Mouse (Mus musculus): ENCODE data around the gene Pde4b. TPM values are rescaled to one million over a fixed set of nuclear protein-coding genes. Genes with fewer than 3 reads are reported as not detected.

Pde4b gene
- total RNA-seq, 1 experiment: 1.4 TPM

DNA sequence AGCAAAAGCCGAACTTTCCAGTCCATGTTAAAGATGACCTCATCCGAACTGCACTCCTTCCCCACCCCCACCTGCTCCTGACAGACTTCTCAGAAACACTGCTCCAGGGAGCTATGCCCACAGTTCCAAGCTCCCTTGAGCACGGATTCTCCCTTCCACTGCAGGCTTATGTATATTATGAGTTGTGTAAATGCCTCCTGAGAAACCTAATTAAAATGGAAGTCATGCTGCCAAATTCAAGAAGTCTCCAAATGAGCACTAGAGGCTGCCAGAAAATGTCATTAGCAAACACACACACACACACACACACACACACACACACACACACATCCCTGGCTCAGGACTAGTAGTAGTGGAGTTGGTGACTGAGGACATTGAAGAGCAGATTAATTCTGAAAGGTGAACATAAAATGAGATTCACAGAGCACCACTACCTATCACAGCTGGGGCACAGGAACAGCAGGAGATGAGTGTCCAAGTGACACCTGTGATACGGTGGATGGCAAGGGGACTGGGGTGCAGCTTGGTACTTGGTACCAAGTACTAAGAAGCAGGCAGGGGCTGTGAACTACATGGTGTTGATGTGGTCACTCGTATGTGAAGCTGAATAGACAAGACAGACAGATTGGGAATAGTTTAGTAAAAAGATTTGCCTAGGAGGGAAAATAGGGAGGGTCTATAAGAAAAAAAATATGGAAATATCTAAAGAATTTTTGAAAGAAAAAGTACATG lies 533.0 kb downstream of the Pde4b start:
- Histone ChIP-seq H3K9ac (ENCODE audit: insufficient read depth, low read depth, low read length, poor library complexity, severe bottlenecking) (no peak overlapping the region), H3K27ac (ENCODE audit: insufficient read depth, low read depth, low read length, poor library complexity, severe bottlenecking) (no peak overlapping the region), H3K4me3 (ENCODE audit: insufficient read depth in 1 of 2, low read depth in 1 of 2, low read length in 2 of 2, poor library complexity in 1 of 2, severe bottlenecking in 1 of 2) (no peak overlapping the region), H3K36me3 (ENCODE audit: control insufficient read depth, insufficient read depth, low read length, poor library complexity, severe bottlenecking) (no peaks in the 10 kb centered on the region), H3K4me1 (ENCODE audit: control insufficient read depth in 2 of 2, insufficient read depth in 2 of 2, low read length in 2 of 2, poor library complexity in 1 of 2) (no peaks in the 10 kb centered on the region), H3K9me3 (ENCODE audit: control insufficient read depth, insufficient read depth, low read depth, low read length) (no peaks in the 10 kb centered on the region)
- no peak for TF ChIP-seq MAFK (IDR thresholded peaks at IDR 0.05; ENCODE audit: insufficient read depth, low read depth, low read length)
- TF ChIP-seq ZNF384 (IDR thresholded peaks at IDR 0.05; ENCODE audit: low read depth, low read length): no peak
- TF ChIP-seq HCFC1 (IDR thresholded peaks at IDR 0.05; ENCODE audit: borderline replicate concordance, insufficient read depth, low read length): no peak
- TF ChIP-seq ZC3H11A (IDR thresholded peaks at IDR 0.05; ENCODE audit: borderline replicate concordance, low read depth, low read length): no peak
- no peak for TF ChIP-seq CHD2 (IDR thresholded peaks at IDR 0.05; ENCODE audit: low read depth, low read length)
- DNase-seq (ENCODE audit: low read depth, low spot score): no peak
- in situ Hi-C loops (cut with MboI; ENCODE audit: low sequenced_read_pairs in 2 of 2, unreplicated experiment in 2 of 2): no loop called here

DNA sequence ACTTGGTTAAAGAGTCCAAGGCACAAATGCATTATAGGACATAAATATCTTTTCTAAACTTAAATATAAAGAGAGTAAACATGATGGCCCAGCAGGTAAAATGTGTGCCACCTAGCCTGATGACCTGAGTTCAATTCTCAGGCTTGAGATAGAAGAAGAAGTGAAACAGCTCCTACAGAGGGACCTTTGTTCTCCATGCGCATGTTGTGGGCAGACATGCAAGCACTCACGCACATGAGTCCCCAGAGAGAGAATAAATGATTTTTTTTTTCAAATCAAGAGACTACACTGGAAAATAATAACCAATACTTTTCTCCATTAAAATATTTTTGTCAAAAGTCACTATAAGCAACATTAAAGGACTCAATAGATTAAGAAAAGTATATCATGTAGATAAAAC lies 533.8 kb downstream of the Pde4b start:
- Histone ChIP-seq H3K9me3 (ENCODE audit: control insufficient read depth, insufficient read depth, low read depth, low read length) (no peaks in the 10 kb centered on the region), H3K4me1 (ENCODE audit: control insufficient read depth in 2 of 2, insufficient read depth in 2 of 2, low read length in 2 of 2, poor library complexity in 1 of 2) (no peaks in the 10 kb centered on the region), H3K9ac (ENCODE audit: insufficient read depth, low read depth, low read length, poor library complexity, severe bottlenecking) (no peak overlapping the region), H3K4me3 (ENCODE audit: insufficient read depth in 1 of 2, low read depth in 1 of 2, low read length in 2 of 2, poor library complexity in 1 of 2, severe bottlenecking in 1 of 2) (no peak overlapping the region), H3K36me3 (ENCODE audit: control insufficient read depth, insufficient read depth, low read length, poor library complexity, severe bottlenecking) (no peaks in the 10 kb centered on the region), H3K27ac (ENCODE audit: insufficient read depth, low read depth, low read length, poor library complexity, severe bottlenecking) (no peak overlapping the region)
- in situ Hi-C loops (cut with MboI; ENCODE audit: low sequenced_read_pairs in 2 of 2, unreplicated experiment in 2 of 2): no loop called here
- TF ChIP-seq HCFC1 (IDR thresholded peaks at IDR 0.05; ENCODE audit: borderline replicate concordance, insufficient read depth, low read length) (no peak), ZC3H11A (IDR thresholded peaks at IDR 0.05; ENCODE audit: borderline replicate concordance, low read depth, low read length) (no peak), MAFK (IDR thresholded peaks at IDR 0.05; ENCODE audit: insufficient read depth, low read depth, low read length) (no peak), CHD2 (IDR thresholded peaks at IDR 0.05; ENCODE audit: low read depth, low read length) (no peak), ZNF384 (IDR thresholded peaks at IDR 0.05; ENCODE audit: low read depth, low read length) (no peak)
- no peak for DNase-seq (ENCODE audit: low read depth, low spot score)

DNA sequence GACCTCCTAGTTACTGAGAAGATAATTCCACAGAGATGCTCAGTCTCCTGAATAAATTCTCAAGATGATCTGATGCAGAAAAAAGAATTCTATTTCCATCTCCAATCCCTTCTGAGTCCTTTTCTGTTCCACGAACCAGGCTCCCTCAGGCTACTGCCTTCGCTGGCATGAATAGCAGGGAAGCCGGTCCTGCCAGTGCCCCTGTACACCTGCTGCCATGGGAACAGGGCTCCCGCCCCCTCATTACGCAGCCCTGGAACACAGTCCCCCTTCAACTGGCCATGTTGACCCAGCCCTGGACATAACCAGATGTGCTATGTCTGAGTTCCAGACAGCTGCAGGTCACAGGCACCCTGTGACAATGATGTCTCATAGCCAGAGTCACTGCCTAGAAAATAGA lies 535.6 kb downstream of the Pde4b start:
- Histone ChIP-seq H3K27ac (ENCODE audit: insufficient read depth, low read depth, low read length, poor library complexity, severe bottlenecking) (no peak overlapping the region), H3K9me3 (ENCODE audit: control insufficient read depth, insufficient read depth, low read depth, low read length) (no peaks in the 10 kb centered on the region), H3K4me3 (ENCODE audit: insufficient read depth in 1 of 2, low read depth in 1 of 2, low read length in 2 of 2, poor library complexity in 1 of 2, severe bottlenecking in 1 of 2) (no peak overlapping the region), H3K9ac (ENCODE audit: insufficient read depth, low read depth, low read length, poor library complexity, severe bottlenecking) (no peak overlapping the region), H3K4me1 (ENCODE audit: control insufficient read depth in 2 of 2, insufficient read depth in 2 of 2, low read length in 2 of 2, poor library complexity in 1 of 2) (no peaks in the 10 kb centered on the region), H3K36me3 (ENCODE audit: control insufficient read depth, insufficient read depth, low read length, poor library complexity, severe bottlenecking) (no peaks in the 10 kb centered on the region)
- TF ChIP-seq CHD2 (IDR thresholded peaks at IDR 0.05; ENCODE audit: low read depth, low read length) (no peak), MAFK (IDR thresholded peaks at IDR 0.05; ENCODE audit: insufficient read depth, low read depth, low read length) (no peak), HCFC1 (IDR thresholded peaks at IDR 0.05; ENCODE audit: borderline replicate concordance, insufficient read depth, low read length) (no peak), ZNF384 (IDR thresholded peaks at IDR 0.05; ENCODE audit: low read depth, low read length) (no peak), ZC3H11A (IDR thresholded peaks at IDR 0.05; ENCODE audit: borderline replicate concordance, low read depth, low read length) (no peak)
- in situ Hi-C loops (cut with MboI; ENCODE audit: low sequenced_read_pairs in 2 of 2, unreplicated experiment in 2 of 2): no loop called here
- no peak for DNase-seq (ENCODE audit: low read depth, low spot score)

DNA sequence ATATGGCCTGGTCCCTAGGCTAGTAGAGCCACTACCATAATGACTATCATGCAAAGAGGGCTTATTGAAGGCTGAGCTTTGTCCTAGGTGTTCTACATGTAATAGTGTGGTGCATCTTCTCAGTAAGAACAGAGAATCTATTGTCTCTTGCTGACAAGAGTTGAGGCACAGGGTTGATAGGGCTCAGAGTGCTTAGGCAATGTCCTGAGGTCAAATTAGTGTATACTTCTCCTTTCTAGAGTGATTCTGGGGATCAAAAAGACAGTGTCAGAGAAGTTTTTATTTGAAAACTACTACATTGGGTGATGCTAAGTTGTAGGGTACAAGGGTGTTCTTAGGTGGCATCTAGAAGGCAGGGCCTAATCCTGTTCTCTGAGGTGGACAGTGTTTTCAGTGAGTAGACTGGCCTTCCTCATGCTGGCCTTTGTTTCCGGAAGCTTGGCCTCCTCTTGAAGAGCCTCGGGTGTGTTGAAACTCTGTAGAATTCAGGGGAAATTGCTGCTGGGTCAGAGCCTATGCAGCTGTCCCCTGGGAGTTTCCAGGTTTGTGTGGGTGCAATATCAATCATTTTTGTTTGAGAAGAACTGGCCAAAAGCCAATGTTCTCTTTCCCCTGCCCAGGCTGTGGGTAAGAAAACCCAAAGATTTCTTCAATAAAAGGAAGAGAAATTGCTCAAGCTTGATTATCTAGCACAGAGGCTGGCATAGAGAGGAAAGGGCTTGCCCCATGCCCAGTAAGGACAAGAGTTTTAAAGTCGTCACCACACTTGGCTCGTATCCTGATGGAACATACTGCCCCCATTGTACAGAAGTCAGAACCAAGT lies 536.7 kb downstream of the Pde4b start:
- Histone ChIP-seq H3K27ac (ENCODE audit: insufficient read depth, low read depth, low read length, poor library complexity, severe bottlenecking) (no peak overlapping the region), H3K36me3 (ENCODE audit: control insufficient read depth, insufficient read depth, low read length, poor library complexity, severe bottlenecking) (no peaks in the 10 kb centered on the region), H3K9ac (ENCODE audit: insufficient read depth, low read depth, low read length, poor library complexity, severe bottlenecking) (no peak overlapping the region), H3K9me3 (ENCODE audit: control insufficient read depth, insufficient read depth, low read depth, low read length) (no peaks in the 10 kb centered on the region), H3K4me1 (ENCODE audit: control insufficient read depth in 2 of 2, insufficient read depth in 2 of 2, low read length in 2 of 2, poor library complexity in 1 of 2) (no peaks in the 10 kb centered on the region), H3K4me3 (ENCODE audit: insufficient read depth in 1 of 2, low read depth in 1 of 2, low read length in 2 of 2, poor library complexity in 1 of 2, severe bottlenecking in 1 of 2) (no peak overlapping the region)
- TF ChIP-seq ZNF384 (IDR thresholded peaks at IDR 0.05; ENCODE audit: low read depth, low read length): no peak
- TF ChIP-seq MAFK (IDR thresholded peaks at IDR 0.05; ENCODE audit: insufficient read depth, low read depth, low read length): no peak
- no peak for TF ChIP-seq HCFC1 (IDR thresholded peaks at IDR 0.05; ENCODE audit: borderline replicate concordance, insufficient read depth, low read length)
- TF ChIP-seq ZC3H11A (IDR thresholded peaks at IDR 0.05; ENCODE audit: borderline replicate concordance, low read depth, low read length): no peak
- no peak for TF ChIP-seq CHD2 (IDR thresholded peaks at IDR 0.05; ENCODE audit: low read depth, low read length)
- DNase-seq (ENCODE audit: low read depth, low spot score): no peak
- in situ Hi-C loops (cut with MboI; ENCODE audit: low sequenced_read_pairs in 2 of 2, unreplicated experiment in 2 of 2): no loop called here
